Mouse (Mus musculus): ENCODE results near the gene Sh3bgr.

DNA sequence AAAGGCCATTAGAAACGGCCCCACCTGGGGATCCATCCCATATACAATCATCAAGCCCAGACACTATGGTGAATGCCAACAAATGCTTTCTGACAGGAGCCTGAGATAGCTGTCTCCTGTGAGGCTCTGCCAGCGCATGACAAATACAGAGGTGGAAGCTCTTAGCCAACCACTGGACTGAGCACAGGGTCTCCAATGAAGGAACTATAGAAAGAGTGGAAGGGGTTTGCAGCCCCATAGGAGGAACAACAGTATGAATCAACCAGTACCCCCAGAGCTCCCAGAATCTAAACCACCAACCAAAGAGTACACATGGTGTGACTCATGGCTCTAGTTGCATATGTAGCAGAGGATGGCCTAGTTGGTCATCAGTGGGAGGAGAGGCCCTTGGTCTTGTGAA is 71.5 kb downstream of the Sh3bgr start:
- TF ChIP-seq MAX (IDR thresholded peaks at IDR 0.05; ENCODE audit: low read length) (no peak), BHLHE40 (IDR thresholded peaks at IDR 0.05; ENCODE audit: low read depth, low read length) (no peak), ZC3H11A (IDR thresholded peaks at IDR 0.05; ENCODE audit: low read depth, low read length) (no peak), POLR2A (IDR thresholded peaks at IDR 0.05; ENCODE audit: low read depth, low read length) (no peak), TBP (conservative IDR thresholded peaks at IDR 0.05; ENCODE audit: low read depth, low read length) (no peak), UBTF (IDR thresholded peaks at IDR 0.05; ENCODE audit: low read depth, low read length) (no peak), CTCF (conservative IDR thresholded peaks at IDR 0.05 in 1 of 2, IDR thresholded peaks at IDR 0.05 in 1 of 2; ENCODE audit: low read depth in 2 of 2, low read length in 2 of 2) (no peak), MEF2A (IDR thresholded peaks at IDR 0.05; ENCODE audit: borderline replicate concordance, low read depth, low read length) (no peak), JUND (conservative IDR thresholded peaks at IDR 0.05; ENCODE audit: low read depth, low read length) (no peak), EP300 (IDR thresholded peaks at IDR 0.05; ENCODE audit: low read length) (no peak), E2F4 (IDR thresholded peaks at IDR 0.05; ENCODE audit: insufficient replicate concordance, low read depth, low read length) (no peak)

Measured in CH12.LX (cell line).